Mouse (Mus musculus) liver, embryonic 13.5 days (tissue): ENCODE measurements around the gene Wwc2. TPM values are rescaled to one million over a fixed set of nuclear protein-coding genes. Genes with fewer than 3 reads are reported as not detected.

Experiments
- ATAC-seq: fragments of 200-750 bp; cut with Nextera tagmentation; 2 replicates; pipeline ENCODE4 v1.8.0; 2017; ENCODE audit warnings: low read depth, mild to moderate bottlenecking, moderate number of reproducible peaks, moderate library complexity
- DNase-seq: peaks from one replicate; pipeline ENCODE4 v3.0.0; 2022
- H3K27ac ChIP-seq: fragments of 300-500 bp; sonication (generic); 2 replicates; pipeline ENCODE4 v1.5.1; 2015; ENCODE audit warnings: moderate library complexity, mild to moderate bottlenecking, inconsistent platforms
- H3K27me3 ChIP-seq: fragments of 300-500 bp; sonication (generic); 2 replicates; pipeline ENCODE4 v1.6.1; 2015; ENCODE audit warnings: mild to moderate bottlenecking, inconsistent platforms
- H3K36me3 ChIP-seq: fragments of 300-500 bp; sonication (generic); 2 replicates; pipeline ENCODE4 v1.6.1; 2015; ENCODE audit warnings: mild to moderate bottlenecking, inconsistent platforms
- H3K4me1 ChIP-seq: fragments of 300-500 bp; sonication (generic); replicated peaks from 2 replicates; pipeline ENCODE4 v1.6.1; 2015; ENCODE audit warnings: inconsistent platforms
- H3K4me2 ChIP-seq: fragments of 300-500 bp; sonication (generic); 2 replicates; pipeline ENCODE4 v1.6.1; 2015; ENCODE audit warnings: inconsistent platforms, mild to moderate bottlenecking, moderate library complexity
- H3K4me3 ChIP-seq: fragments of 300-500 bp; sonication (generic); replicated peaks from 2 replicates; pipeline ENCODE4 v1.5.1; 2015; ENCODE audit warnings: mild to moderate bottlenecking, inconsistent platforms
- H3K9ac ChIP-seq: fragments of 300-500 bp; sonication (generic); 2 replicates; pipeline ENCODE4 v1.6.1; 2015; ENCODE audit warnings: mild to moderate bottlenecking, inconsistent platforms
- H3K9me3 ChIP-seq: fragments of 300-500 bp; sonication (generic); replicated peaks from 2 replicates; pipeline ENCODE4 v1.6.1; 2016; ENCODE audit warnings: inconsistent platforms
- WGBS: fragments of 180-500 bp; shearing (Covaris S2); methylation state at CpG from one replicate; pipeline ENCODE4 v1.1.7; 2015; ENCODE audit not compliant: insufficient replicate concordance; 5-methylcytosine and 5-hydroxymethylcytosine counted together
- polyA plus RNA-seq: library from polyadenylated mRNA; unstranded; fragments of >200 nt; fragmentation: Nextera tagmentation; extraction: Ambion mirVana; gene quantifications from 2 replicates; pipeline ENCODE4 v1.2.1, GENCODE M21; 2015

The Wwc2 gene
- polyA plus RNA-seq, 1 experiment from 2014 or later: 1.5 TPM

GRCm38 (mm10) chr8:47902704-47903103 lies 88.0 kb downstream of the Wwc2 start:
- H3K9ac ChIP-seq: no peak overlapping the region
- no peak overlapping the region for H3K4me2 ChIP-seq
- no peak overlapping the region for H3K4me3 ChIP-seq
- ATAC-seq: no peak
- no peaks in the 10 kb centered on the region for H3K27me3 ChIP-seq
- H3K9me3 ChIP-seq: no peaks in the 10 kb centered on the region
- H3K36me3 ChIP-seq: peaks cover 4% of the 10 kb centered on the region; the same call in 1 of the 2 replicates
- WGBS: 62% methylated on average over 3 of the region's 3 CpGs
- H3K4me1 ChIP-seq: no peaks in the 10 kb centered on the region
- H3K27ac ChIP-seq: no peak overlapping the region
- no peak for DNase-seq

- DNase-seq (no peak), ATAC-seq (no peak)
- peaks cover 4% of the 10 kb centered on the region; the same call in 1 of the 2 replicates for H3K36me3 ChIP-seq
- no peak overlapping the region for H3K27ac ChIP-seq
- H3K27me3 ChIP-seq: no peaks in the 10 kb centered on the region
- H3K4me3 ChIP-seq: no peak overlapping the region
- no peaks in the 10 kb centered on the region for H3K9me3 ChIP-seq
- 76% methylated on average over 9 of the region's 9 CpGs for WGBS
- no peaks in the 10 kb centered on the region for H3K4me1 ChIP-seq
- H3K9ac ChIP-seq: no peak overlapping the region
- H3K4me2 ChIP-seq: no peak overlapping the region
These were observed 90.4 kb downstream of the Wwc2 start for GRCm38 (mm10) chr8:47900361-47900760.

- no peak overlapping the region for H3K27ac ChIP-seq
- no peaks in the 10 kb centered on the region for H3K4me1 ChIP-seq
- DNase-seq (no peak), ATAC-seq (no peak)
- no peaks in the 10 kb centered on the region for H3K9me3 ChIP-seq
- H3K27me3 ChIP-seq: no peaks in the 10 kb centered on the region
- H3K9ac ChIP-seq: no peak overlapping the region
- no peak overlapping the region for H3K4me2 ChIP-seq
- WGBS: 85% methylated on average over 3 of the region's 3 CpGs
- peaks cover 4% of the 10 kb centered on the region; the same call in 1 of the 2 replicates for H3K36me3 ChIP-seq
- no peak overlapping the region for H3K4me3 ChIP-seq
These were observed 90.8 kb downstream of the Wwc2 start for GRCm38 (mm10) chr8:47899891-47900290.

- H3K4me1 ChIP-seq: no peaks in the 10 kb centered on the region
- 73% methylated on average over 3 of the region's 3 CpGs for WGBS
- H3K27ac ChIP-seq: no peak overlapping the region
- H3K27me3 ChIP-seq: no peaks in the 10 kb centered on the region
- no peaks in the 10 kb centered on the region for H3K9me3 ChIP-seq
- H3K36me3 ChIP-seq: no peaks in the 10 kb centered on the region
- no peak overlapping the region for H3K4me3 ChIP-seq
- H3K9ac ChIP-seq: no peak overlapping the region
- DNase-seq (no peak), ATAC-seq (no peak)
- H3K4me2 ChIP-seq: no peak overlapping the region
These were observed 98.3 kb downstream of the Wwc2 start for GRCm38 (mm10) chr8:47892419-47892818.

DNA sequence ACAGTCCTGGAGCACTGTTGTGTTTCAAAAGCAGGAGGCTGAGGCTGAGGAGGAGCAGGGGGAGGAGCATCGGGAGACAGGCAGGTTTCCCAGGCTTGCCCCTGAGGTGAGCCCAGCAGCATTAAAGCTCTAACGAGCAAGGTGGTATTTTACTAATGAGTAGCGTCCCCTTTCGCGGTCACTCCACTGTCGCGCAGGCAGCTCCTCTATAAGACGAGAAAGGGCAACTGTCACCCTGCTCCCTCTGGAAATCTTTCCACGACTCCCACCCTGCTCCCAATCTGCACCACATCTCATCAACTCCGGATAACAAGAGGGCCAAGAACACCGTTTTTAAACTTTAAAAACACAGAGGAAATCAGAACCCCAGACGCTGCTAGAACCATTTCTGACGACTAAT lies 99.1 kb downstream of the Wwc2 start:
- ATAC-seq (no peak), DNase-seq (no peak)
- Histone ChIP-seq H3K27ac (no peak overlapping the region), H3K4me2 (no peak overlapping the region), H3K9ac (no peak overlapping the region), H3K4me1 (no peaks in the 10 kb centered on the region), H3K9me3 (no peaks in the 10 kb centered on the region), H3K36me3 (no peaks in the 10 kb centered on the region), H3K27me3 (no peaks in the 10 kb centered on the region), H3K4me3 (no peak overlapping the region)
- 72% methylated on average over 13 of the region's 13 CpGs for WGBS

GRCm38 (mm10) chr8:47890814-47891210 lies 99.9 kb downstream of the Wwc2 start:
- DNase-seq (no peak), ATAC-seq (no peak)
- no peaks in the 10 kb centered on the region for H3K36me3 ChIP-seq
- no peak overlapping the region for H3K4me2 ChIP-seq
- no peaks in the 10 kb centered on the region for H3K4me1 ChIP-seq
- WGBS: 81% methylated on average over 13 of the region's 13 CpGs
- no peak overlapping the region for H3K4me3 ChIP-seq
- H3K27me3 ChIP-seq: no peaks in the 10 kb centered on the region
- no peak overlapping the region for H3K9ac ChIP-seq
- no peak overlapping the region for H3K27ac ChIP-seq
- no peaks in the 10 kb centered on the region for H3K9me3 ChIP-seq

GRCm38 (mm10) chr8:47889936-47890813 lies 100.5 kb downstream of the Wwc2 start:
- Histone ChIP-seq H3K4me2 (no peak overlapping the region), H3K36me3 (no peaks in the 10 kb centered on the region), H3K4me3 (no peak overlapping the region), H3K4me1 (no peaks in the 10 kb centered on the region), H3K27ac (no peak overlapping the region), H3K9ac (no peak overlapping the region), H3K27me3 (no peaks in the 10 kb centered on the region), H3K9me3 (no peaks in the 10 kb centered on the region)
- ATAC-seq: no peak
- WGBS: 79% methylated on average over 23 of the region's 23 CpGs
- DNase-seq: no peak

DNA sequence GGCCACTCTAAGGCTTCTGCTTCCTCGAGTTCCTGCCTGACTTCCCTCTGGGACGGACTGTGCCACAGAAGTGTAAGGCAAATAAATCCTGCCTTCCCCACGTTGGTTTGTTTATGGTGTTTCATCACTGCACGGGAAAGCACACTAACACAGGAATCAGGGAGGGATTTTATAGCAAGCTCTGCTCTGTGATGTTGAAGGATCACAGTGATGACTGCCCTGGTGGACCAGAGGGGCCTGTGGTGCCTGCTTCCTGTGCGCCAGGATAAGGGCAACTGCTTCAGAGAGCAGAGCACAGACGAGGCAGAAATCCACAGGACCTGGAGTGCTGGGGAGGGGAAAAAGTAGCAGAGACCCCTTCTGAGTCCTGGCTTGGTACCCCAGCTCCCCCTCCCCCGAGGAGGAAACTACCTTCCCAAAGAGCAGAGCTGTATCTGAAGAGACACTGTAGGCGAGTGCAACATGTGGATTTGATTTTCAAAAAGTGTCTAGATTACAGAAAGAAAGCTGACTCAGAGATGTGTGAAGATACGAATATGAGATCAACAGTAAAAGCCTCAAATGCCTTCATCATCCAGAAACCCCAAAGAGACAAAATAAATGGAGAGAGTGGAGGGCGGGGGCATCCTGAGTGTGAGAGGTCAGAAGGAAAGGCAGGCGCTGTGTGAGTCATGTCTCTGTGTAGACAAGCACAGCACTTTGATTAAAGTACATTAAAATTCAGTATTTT lies 101.7 kb downstream of the Wwc2 start:
- H3K9ac ChIP-seq: no peak overlapping the region
- H3K4me2 ChIP-seq: no peak overlapping the region
- H3K27me3 ChIP-seq: no peaks in the 10 kb centered on the region
- WGBS: 53% methylated on average over 11 of the region's 11 CpGs
- no peak overlapping the region for H3K27ac ChIP-seq
- no peak overlapping the region for H3K4me3 ChIP-seq
- DNase-seq (no peak), ATAC-seq (no peak)
- no peaks in the 10 kb centered on the region for H3K4me1 ChIP-seq
- H3K36me3 ChIP-seq: no peaks in the 10 kb centered on the region
- no peaks in the 10 kb centered on the region for H3K9me3 ChIP-seq

DNA sequence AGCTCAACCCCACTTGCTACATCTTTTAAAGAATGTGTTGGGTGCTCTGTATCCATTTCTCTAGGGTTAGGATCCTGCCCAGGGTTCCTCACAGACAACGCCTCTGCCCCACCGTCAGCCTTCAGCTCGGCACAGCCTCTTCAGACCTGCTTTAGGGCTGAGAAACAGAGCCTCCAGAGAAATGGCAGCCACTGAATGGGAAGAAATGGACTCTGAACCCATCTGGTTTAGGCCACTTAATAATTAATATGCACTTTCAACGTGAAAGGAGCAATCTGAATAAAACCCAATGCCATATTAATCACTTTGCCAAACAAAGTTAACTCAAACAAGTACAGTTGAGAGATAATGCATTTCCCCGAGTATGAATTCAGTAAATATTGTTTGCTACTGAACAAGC lies 106.4 kb downstream of the Wwc2 start:
- Histone ChIP-seq H3K36me3 (no peaks in the 10 kb centered on the region), H3K4me2 (no peak overlapping the region), H3K27me3 (no peaks in the 10 kb centered on the region), H3K4me3 (no peak overlapping the region), H3K9ac (no peak overlapping the region), H3K4me1 (no peaks in the 10 kb centered on the region), H3K27ac (no peak overlapping the region), H3K9me3 (no peaks in the 10 kb centered on the region)
- WGBS: 76% methylated on average over 5 of the region's 5 CpGs
- DNase-seq (no peak), ATAC-seq (no peak)

DNA sequence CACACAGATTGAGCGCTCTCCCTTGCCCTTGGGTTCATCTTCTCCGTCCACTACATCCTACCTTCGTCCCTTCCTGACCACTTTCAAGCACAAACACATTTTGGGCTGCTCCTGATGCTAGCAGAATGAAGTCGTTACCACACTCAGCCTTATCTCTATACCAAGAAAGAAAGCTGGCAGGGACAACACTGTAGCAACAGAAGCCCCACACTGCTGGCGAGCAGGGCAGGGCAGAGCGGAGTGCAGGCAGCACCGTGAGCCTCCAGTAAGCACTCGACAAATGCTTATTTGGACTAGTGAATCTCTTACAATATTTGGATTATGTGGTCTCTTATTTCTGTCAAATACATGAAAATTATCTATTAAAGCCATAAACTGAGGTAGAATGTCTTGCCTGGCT lies 107.0 kb downstream of the Wwc2 start:
- no peak for DNase-seq
- Histone ChIP-seq H3K4me2 (no peak overlapping the region), H3K9me3 (no peaks in the 10 kb centered on the region), H3K4me3 (no peak overlapping the region), H3K27ac (no peak overlapping the region), H3K9ac (no peak overlapping the region), H3K27me3 (no peaks in the 10 kb centered on the region), H3K4me1 (no peaks in the 10 kb centered on the region), H3K36me3 (no peaks in the 10 kb centered on the region)
- ATAC-seq: no peak
- WGBS: 77% methylated on average over 8 of the region's 8 CpGs

DNA sequence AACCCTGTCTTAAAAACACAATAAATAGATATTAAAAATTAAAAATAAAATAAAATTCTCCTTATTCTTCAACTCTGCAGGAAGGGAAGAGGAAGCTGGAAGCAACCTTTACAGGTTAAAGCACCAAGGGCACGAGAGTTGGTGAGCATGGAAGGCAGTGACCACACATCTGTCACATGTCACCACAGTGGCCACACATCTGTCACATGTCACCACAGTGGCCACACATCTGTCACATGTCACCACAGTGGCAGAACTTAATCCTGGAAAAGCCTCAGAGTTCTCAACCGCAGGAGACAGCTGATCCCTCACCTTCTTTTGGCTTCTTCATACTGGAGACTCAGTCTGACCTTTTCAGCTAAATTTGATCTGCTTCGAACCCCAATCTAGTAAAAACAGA lies 112.2 kb downstream of the Wwc2 start:
- no peak for ATAC-seq
- H3K4me1 ChIP-seq: no peaks in the 10 kb centered on the region
- no peak overlapping the region for H3K27ac ChIP-seq
- H3K4me2 ChIP-seq: no peak overlapping the region
- no peak overlapping the region for H3K4me3 ChIP-seq
- H3K27me3 ChIP-seq: no peaks in the 10 kb centered on the region
- DNase-seq: no peak
- H3K36me3 ChIP-seq: no peaks in the 10 kb centered on the region
- no peaks in the 10 kb centered on the region for H3K9me3 ChIP-seq
- H3K9ac ChIP-seq: no peak overlapping the region
- WGBS: 36% methylated on average over 3 of the region's 3 CpGs
